Mouse (Mus musculus) intestine, embryonic 16.5 days (tissue): Measurements from ENCODE around the gene Phc2. TPM values are rescaled to one million over a fixed set of nuclear protein-coding genes. Genes with fewer than 3 reads are reported as not detected.

Experiments
- ATAC-seq: fragments of 200-750 bp; cut with Nextera tagmentation; 2 replicates; pipeline ENCODE4 v1.8.0; 2017; ENCODE audit warnings: moderate TSS enrichment, moderate library complexity
- H3K27ac ChIP-seq: fragments of 300-500 bp; sonication (generic); 2 replicates; pipeline ENCODE4 v1.5.1; 2014; ENCODE audit warnings: mild to moderate bottlenecking, low read length
- H3K27me3 ChIP-seq: fragments of 300-500 bp; sonication (generic); replicated peaks from 2 replicates; pipeline ENCODE4 v1.6.1; 2014; ENCODE audit warnings: low read length, control low read depth, mixed read lengths; ENCODE audit not compliant: control insufficient read depth, insufficient read depth
- H3K36me3 ChIP-seq: fragments of 300-500 bp; sonication (generic); 2 replicates; pipeline ENCODE4 v1.6.1; 2014; ENCODE audit warnings: low read length, control low read depth; ENCODE audit not compliant: control insufficient read depth, insufficient read depth
- H3K4me1 ChIP-seq: fragments of 300-500 bp; sonication (generic); 2 replicates; pipeline ENCODE4 v1.6.1; 2014; ENCODE audit warnings: low read length, control low read depth, mixed read lengths; ENCODE audit not compliant: control insufficient read depth, insufficient read depth
- H3K4me2 ChIP-seq: fragments of 300-500 bp; sonication (generic); 2 replicates; pipeline ENCODE4 v1.6.1; 2014; ENCODE audit warnings: low read depth, low read length, control low read depth
- H3K4me3 ChIP-seq: fragments of 300-500 bp; sonication (generic); 2 replicates; pipeline ENCODE4 v1.5.1; 2014; ENCODE audit warnings: mild to moderate bottlenecking, low read length
- H3K9ac ChIP-seq: fragments of 300-500 bp; sonication (generic); 2 replicates; pipeline ENCODE4 v1.6.1; 2014; ENCODE audit warnings: low read depth, low read length
- H3K9me3 ChIP-seq: fragments of 300-500 bp; sonication (generic); 2 replicates; pipeline ENCODE4 v1.6.1; 2016; ENCODE audit warnings: low read length, control low read depth; ENCODE audit not compliant: control insufficient read depth
- WGBS: fragments of 180-500 bp; shearing (Covaris S2); extraction: QIAGEN DNeasy Blood & Tissue Kit; methylation state at CpG from one replicate; pipeline ENCODE4 v1.1.7; 2014; 5-methylcytosine and 5-hydroxymethylcytosine counted together
- polyA plus RNA-seq: library from polyadenylated mRNA; unstranded; fragments of >200 nt; fragmentation: Nextera tagmentation; extraction: Ambion mirVana; gene quantifications from 2 replicates; pipeline ENCODE4 v1.2.1, GENCODE M21; 2015

Gene Phc2
- polyA plus RNA-seq, 1 experiment from 2014 or later: 9.9 TPM

- WGBS: 35% methylated on average over 6 of the region's 6 CpGs
- no peak overlapping the region for H3K4me3 ChIP-seq
- H3K9me3 ChIP-seq: no peaks in the 10 kb centered on the region
- H3K27me3 ChIP-seq: no peaks in the 10 kb centered on the region
- H3K4me1 ChIP-seq: peaks cover 65% of the 10 kb centered on the region
- 0 out of 2 replicates have a peak overlapping the region, but pooled peaks have one; percentile 4 for H3K9ac ChIP-seq
- no peak overlapping the region for H3K4me2 ChIP-seq
- H3K36me3 ChIP-seq: no peaks in the 10 kb centered on the region
- peak overlapping the region; percentile 38 for H3K27ac ChIP-seq
- ATAC-seq: no peak
Measured at GRCm38 (mm10) chr4:128737137-128737589, 82.7 kb downstream of the Phc2 start.

GRCm38 (mm10) chr4:128737825-128738610, 83.5 kb downstream of the Phc2 start:
- H3K36me3 ChIP-seq: no peaks in the 10 kb centered on the region
- H3K4me1 ChIP-seq: peaks cover 65% of the 10 kb centered on the region
- 51% methylated on average over 14 of the region's 14 CpGs for whole genome bisulfite sequencing
- H3K4me3 ChIP-seq: no peak overlapping the region
- H3K9me3 ChIP-seq: no peaks in the 10 kb centered on the region
- no peak overlapping the region for H3K4me2 ChIP-seq
- H3K9ac ChIP-seq: no peak overlapping the region
- no peaks in the 10 kb centered on the region for H3K27me3 ChIP-seq
- ATAC-seq: peak; percentile 40
- H3K27ac ChIP-seq: peak overlapping the region; percentile 14

- Histone ChIP-seq H3K4me3 (no peak overlapping the region), H3K36me3 (peaks cover 14% of the 10 kb centered on the region), H3K4me1 (peaks cover 37% of the 10 kb centered on the region), H3K27me3 (no peaks in the 10 kb centered on the region), H3K9me3 (no peaks in the 10 kb centered on the region), H3K27ac (no peak overlapping the region), H3K9ac (no peak overlapping the region), H3K4me2 (no peak overlapping the region)
- WGBS: 46% methylated on average over 1 of the region's 1 CpGs
- ATAC-seq: no peak
Measured at GRCm38 (mm10) chr4:128740878-128741277, 86.4 kb downstream of the Phc2 start.

GRCm38 (mm10) chr4:128741906-128742305, 87.4 kb downstream of the Phc2 start:
- H3K4me3 ChIP-seq: no peak overlapping the region
- 52% methylated on average over 5 of the region's 5 CpGs for WGBS
- H3K9me3 ChIP-seq: no peaks in the 10 kb centered on the region
- no peaks in the 10 kb centered on the region for H3K27me3 ChIP-seq
- H3K9ac ChIP-seq: no peak overlapping the region
- peaks cover 22% of the 10 kb centered on the region for H3K36me3 ChIP-seq
- no peak for ATAC-seq
- peaks cover 30% of the 10 kb centered on the region for H3K4me1 ChIP-seq
- no peak overlapping the region for H3K27ac ChIP-seq
- no peak overlapping the region for H3K4me2 ChIP-seq

GRCm38 (mm10) chr4:128742379-128742970, 88.0 kb downstream of the Phc2 start:
- 66% methylated on average over 10 of the region's 10 CpGs for WGBS
- no peak overlapping the region for H3K27ac ChIP-seq

GRCm38 (mm10) chr4:128743031-128743626, 88.6 kb downstream of the Phc2 start:
- Histone ChIP-seq H3K27ac (no peak overlapping the region), H3K36me3 (peaks cover 33% of the 10 kb centered on the region)
- 80% methylated on average over 12 of the region's 12 CpGs for WGBS

More at GRCm38 (mm10) chr4:128742379-128742970, 88.0 kb downstream of the Phc2 start:
- Histone ChIP-seq H3K9ac (no peak overlapping the region), H3K27me3 (no peaks in the 10 kb centered on the region), H3K9me3 (no peaks in the 10 kb centered on the region), H3K36me3 (peaks cover 26% of the 10 kb centered on the region), H3K4me1 (peaks cover 24% of the 10 kb centered on the region), H3K4me3 (no peak overlapping the region), H3K4me2 (no peak overlapping the region)
- no peak for ATAC-seq

GRCm38 (mm10) chr4:128745160-128745559, 90.7 kb downstream of the Phc2 start:
- Histone ChIP-seq H3K27me3 (no peaks in the 10 kb centered on the region), H3K9me3 (no peaks in the 10 kb centered on the region), H3K4me1 (peaks cover 15% of the 10 kb centered on the region), H3K36me3 (peaks cover 40% of the 10 kb centered on the region), H3K9ac (no peak overlapping the region), H3K4me3 (no peak overlapping the region), H3K4me2 (no peak overlapping the region), H3K27ac (no peak overlapping the region)
- WGBS: 91% methylated on average over 8 of the region's 8 CpGs
- ATAC-seq: no peak

More at GRCm38 (mm10) chr4:128743031-128743626, 88.6 kb downstream of the Phc2 start:
- Histone ChIP-seq H3K4me2 (no peak overlapping the region), H3K9ac (no peak overlapping the region), H3K4me1 (peaks cover 18% of the 10 kb centered on the region), H3K9me3 (no peaks in the 10 kb centered on the region), H3K4me3 (no peak overlapping the region), H3K27me3 (no peaks in the 10 kb centered on the region)
- ATAC-seq: no peak

- WGBS: 79% methylated on average over 22 of the region's 22 CpGs
- H3K4me1 ChIP-seq: no peaks in the 10 kb centered on the region
Measured at GRCm38 (mm10) chr4:128747614-128748270, 93.2 kb downstream of the Phc2 start.

GRCm38 (mm10) chr4:128748309-128748708, 93.8 kb downstream of the Phc2 start:
- no peak overlapping the region for H3K27ac ChIP-seq
- H3K9ac ChIP-seq: no peak overlapping the region
- H3K27me3 ChIP-seq: no peaks in the 10 kb centered on the region
- H3K36me3 ChIP-seq: peaks cover 65% of the 10 kb centered on the region
- H3K4me1 ChIP-seq: no peaks in the 10 kb centered on the region
- no peak overlapping the region for H3K4me2 ChIP-seq
- no peak for ATAC-seq
- no peaks in the 10 kb centered on the region for H3K9me3 ChIP-seq
- no peak overlapping the region for H3K4me3 ChIP-seq
- WGBS: 89% methylated on average over 7 of the region's 7 CpGs

More at GRCm38 (mm10) chr4:128747614-128748270, 93.2 kb downstream of the Phc2 start:
- peaks cover 63% of the 10 kb centered on the region for H3K36me3 ChIP-seq
- H3K4me2 ChIP-seq: no peak overlapping the region
- H3K9ac ChIP-seq: no peak overlapping the region
- no peak overlapping the region for H3K27ac ChIP-seq
- H3K27me3 ChIP-seq: no peaks in the 10 kb centered on the region
- ATAC-seq: no peak
- no peaks in the 10 kb centered on the region for H3K9me3 ChIP-seq
- no peak overlapping the region for H3K4me3 ChIP-seq
